Mouse (Mus musculus) lung, postnatal 25 days (tissue): Measurements from ENCODE around the gene Lrrc59.
"Not testable (repeated sequence)": the region's sequence is repeated elsewhere in the genome, so short reads cannot be mapped to it uniquely, and the experiment has no call there.

ENCODE experiments used
- DNase-seq: peaks from one replicate; pipeline ENCODE4 v3.0.0; 2022; ENCODE audit warnings: low spot score

The Lrrc59 gene

GRCm38 (mm10) chr11:94631969-94632368, 2.4 kb downstream of the Lrrc59 start:
- no peak for DNase-seq

DNA sequence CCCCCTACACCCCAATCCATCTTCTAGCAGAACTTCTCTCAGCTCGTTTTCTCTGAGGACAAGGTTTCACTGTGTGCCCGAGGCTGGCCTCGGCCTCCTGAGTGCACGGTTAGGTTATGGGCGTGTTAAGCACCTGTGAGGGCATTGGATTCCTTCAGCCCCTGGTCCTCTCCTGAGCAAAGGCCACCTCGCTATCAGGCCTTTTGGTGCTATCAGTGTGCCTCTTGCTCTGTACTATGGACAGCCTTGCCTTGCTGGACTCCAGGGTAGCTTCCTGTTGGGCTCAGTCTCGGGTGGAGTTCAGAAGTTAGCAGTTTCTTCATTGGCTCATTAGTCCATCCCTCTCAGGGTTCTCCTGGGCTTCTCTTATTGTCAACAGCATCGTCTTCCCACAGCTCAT, 3.4 kb downstream of the Lrrc59 start:
- no peak for DNase-seq

DNA sequence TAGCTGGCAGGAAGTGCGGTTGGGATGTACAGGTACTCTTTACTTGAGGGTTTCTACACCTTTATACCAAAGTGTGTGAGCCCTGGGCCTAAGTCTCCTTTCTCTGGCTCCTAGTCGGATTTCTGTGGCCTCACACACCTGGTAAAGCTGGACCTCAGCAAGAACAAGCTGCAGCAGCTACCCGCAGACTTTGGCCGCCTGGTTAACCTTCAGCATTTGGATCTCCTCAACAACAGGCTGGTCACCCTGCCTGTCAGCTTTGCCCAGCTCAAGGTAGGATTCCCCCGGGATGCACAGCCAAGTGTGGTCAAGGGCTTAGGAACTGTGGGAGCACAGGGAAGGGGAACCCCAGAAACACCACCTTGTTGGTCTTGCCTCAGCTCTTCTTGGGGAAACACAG, 4.9 kb downstream of the Lrrc59 start:
- DNase-seq = no peak

- DNase-seq = no peak
These were observed 15.1 kb downstream of the Lrrc59 start for GRCm38 (mm10) chr11:94644461-94645219.

- DNase-seq = no peak
These were observed 16.9 kb downstream of the Lrrc59 start for GRCm38 (mm10) chr11:94646457-94646856.

- not testable (repeated sequence) for DNase-seq
These were observed 21.7 kb downstream of the Lrrc59 start for GRCm38 (mm10) chr11:94651241-94651640.

DNA sequence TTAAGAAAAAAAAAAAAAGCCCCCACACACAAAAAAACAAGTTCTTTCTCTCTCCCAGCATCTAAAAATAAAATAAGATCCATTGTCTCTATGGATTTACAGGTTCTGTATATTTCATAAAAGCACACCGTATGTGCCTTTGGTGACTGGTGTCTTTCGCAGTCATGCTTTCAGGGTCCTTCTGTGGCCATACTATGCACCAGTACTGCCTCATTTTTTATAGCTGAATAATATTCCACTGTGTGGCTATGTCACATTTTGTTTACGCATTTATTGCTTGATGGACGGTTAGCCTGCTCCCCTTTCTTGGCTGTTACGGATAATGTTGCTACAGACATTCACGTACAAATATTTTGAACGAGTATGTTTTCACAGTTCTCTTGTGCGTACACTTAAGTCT, 23.4 kb downstream of the Lrrc59 start:
- DNase-seq = no peak

DNA sequence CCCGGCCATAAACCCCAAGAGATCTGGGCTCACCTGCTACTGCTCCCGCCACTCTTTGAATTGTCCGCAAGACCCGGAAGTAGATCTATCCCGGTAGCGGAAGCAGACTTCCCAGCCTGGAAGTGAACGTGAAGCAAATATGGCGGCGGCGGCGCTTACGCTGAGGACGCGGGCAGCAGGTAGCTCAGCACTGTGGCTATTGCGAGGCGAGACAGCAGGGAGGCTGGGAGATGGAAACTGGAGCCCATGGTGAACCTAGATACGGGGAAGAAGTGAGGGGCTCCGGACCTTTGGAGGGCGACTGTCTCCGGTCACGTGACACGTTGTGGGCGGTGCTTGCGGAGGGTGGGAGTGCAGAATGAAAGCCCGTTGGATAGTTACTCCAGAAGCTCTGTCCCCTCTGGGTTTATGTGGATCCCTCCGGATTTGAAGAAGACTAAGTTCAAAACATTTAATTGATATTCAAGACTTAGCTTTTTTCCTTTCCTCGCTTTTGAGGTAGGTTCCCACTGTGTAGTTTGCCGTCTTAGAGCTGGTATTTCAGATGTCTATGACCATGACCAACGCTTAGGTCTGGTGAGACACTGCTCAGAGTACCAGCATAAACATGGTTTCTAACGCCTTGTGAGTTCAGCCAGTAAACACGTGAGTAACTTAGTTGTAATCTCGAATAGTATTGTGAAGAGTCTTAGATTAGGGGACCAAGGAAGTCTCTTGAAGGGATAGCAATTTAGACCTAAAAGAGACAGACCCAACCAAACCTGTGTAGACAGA, 24.3 kb downstream of the Lrrc59 start, which contains the start of the genes Mrpl27 and Eme1:
Gene Mrpl27 (plus strand): TSS at position 105 of the 774 bp plus-strand sequence.
Gene Eme1 (minus strand): TSS at position 302 of the 774 bp plus-strand sequence.
- DNase-seq = peak; percentile 88

DNA sequence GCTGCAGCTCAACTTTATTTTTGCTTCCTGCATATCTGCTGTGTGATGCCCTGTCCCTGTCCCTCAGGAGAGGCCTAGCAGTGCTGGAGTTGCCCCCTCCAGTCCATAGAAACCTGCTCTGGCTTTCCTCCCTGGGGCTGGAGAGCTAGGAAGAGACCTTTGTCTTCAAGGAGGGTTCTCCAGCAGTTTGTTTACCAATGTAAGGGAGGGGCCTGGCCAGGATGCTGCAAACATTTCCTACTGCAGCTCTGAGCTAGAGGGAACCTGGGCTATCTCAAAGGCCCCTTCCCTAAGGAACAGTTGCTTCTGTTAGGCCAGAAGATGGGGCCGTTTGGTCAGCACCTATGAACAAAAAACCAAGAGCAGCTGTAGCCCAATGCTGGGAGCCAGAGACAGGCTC, 31.8 kb downstream of the Lrrc59 start:
- peak; percentile 16 for DNase-seq

- no peak for DNase-seq
These were observed 35.7 kb downstream of the Lrrc59 start for GRCm38 (mm10) chr11:94665281-94665680.

DNA sequence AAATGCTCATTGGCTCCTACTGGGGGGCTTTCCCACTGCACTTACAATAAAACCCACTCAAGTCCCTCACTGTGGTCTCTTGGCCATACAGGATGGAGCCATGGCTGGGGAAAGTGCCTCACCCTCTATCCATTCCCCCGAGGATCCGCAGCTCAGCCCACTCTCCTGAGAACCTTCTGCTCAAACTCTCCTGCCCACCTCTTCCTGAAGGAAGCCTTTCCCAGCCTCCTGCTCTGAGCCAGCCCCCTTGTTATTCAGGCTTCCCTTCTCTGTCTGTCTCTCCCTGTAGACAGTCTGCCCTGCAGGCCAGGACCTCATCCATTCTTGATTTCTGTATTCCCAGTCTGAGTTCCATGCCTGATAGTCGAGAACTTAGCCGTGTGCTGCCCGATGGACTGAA, 45.4 kb downstream of the Lrrc59 start:
- DNase-seq = no peak

- no peak for DNase-seq
These were observed 45.9 kb downstream of the Lrrc59 start for GRCm38 (mm10) chr11:94675446-94675845.

- no peak for DNase-seq
These were observed 46.7 kb downstream of the Lrrc59 start for GRCm38 (mm10) chr11:94676308-94676707.

DNA sequence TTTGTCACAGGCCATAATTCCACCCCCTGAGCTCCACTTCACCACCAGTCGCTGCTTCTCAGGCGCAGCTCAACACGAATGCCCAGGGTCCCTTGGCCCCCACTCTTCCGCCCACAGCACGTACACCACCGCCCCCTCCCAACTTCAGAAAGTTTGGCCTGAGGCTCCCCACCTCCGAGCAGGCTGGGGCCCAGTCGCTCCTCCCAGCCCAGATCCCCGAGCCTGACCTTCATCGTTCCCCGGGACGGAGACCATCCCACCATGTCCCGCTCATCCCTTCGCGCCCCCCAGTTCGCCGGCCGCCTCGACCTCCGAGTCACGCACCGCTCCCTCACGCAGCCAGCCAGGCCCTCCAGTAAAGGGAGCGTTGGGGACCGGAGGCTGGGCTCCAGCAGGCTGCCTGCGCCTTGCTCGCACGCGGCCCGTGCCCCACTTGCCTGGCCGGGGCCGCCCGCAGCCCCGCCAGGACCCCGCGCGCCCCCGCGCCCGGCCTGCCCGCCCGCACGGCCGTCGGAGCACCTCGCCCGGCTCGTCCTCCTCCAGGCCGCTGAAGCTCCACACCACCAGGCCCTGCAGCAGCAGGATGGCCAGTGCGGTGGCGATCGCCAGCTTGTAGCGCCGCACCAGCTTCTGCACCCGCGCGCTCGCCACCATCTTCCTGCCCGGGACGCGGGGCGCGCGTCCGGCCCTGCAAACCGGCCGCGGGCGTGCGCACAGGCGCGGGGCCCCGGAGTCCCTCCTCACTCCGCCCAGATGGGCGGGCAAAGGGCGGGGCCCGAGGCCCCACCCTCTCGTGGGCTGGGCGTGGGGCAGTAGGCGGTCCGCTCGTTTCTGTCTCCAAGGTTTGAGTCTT, 47.4 kb downstream of the Lrrc59 start, which contains the start of gene Xylt2:
Gene Xylt2 (minus strand): TSS at position 762 of the 853 bp plus-strand sequence.
- DNase-seq = peak; percentile 92

DNA sequence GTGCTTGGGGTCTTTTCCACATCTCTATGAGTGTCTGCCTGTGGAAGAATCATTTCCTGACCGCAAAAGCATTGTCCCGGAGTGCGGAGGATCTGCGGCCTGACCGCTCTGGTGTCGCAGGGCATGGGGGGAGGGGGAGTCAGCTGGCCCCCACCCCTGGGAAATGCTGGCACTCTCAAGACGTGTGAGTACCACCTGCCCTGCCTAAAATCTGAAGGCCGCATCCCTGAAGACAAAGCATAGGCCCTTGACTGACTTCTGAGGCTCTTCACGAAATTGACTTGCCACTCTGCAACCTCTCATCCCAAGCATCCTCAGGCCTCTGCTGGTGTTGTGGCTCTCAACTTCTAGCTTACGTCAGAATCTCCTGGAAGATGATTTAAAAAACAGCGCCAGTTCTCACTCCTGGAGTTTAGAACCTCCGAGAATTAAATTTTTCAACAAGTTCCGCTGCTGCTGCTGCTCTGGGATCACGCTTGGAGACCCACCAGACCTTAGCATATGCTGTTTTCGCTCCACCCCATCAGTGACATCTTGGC, 48.1 kb downstream of the Lrrc59 start:
- no peak for DNase-seq

DNA sequence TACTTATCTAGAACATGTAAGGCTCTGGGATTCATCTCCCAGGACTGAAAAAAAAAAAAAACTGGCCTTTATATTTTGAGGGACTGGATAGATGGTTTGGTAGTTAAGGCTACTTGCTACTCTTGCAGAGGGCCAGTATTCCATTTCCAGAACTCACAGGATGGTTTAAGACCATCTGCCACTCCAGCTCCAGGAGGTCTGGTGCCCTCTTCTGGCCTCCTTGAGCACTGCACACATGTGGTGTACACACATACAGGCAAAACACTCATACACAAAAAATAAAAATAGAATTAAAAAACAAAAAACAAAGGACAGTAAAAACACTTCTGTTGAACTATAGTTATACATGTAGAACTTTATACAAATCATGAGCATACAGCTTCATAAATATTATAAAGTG, 51.1 kb downstream of the Lrrc59 start:
- DNase-seq = no peak

DNA sequence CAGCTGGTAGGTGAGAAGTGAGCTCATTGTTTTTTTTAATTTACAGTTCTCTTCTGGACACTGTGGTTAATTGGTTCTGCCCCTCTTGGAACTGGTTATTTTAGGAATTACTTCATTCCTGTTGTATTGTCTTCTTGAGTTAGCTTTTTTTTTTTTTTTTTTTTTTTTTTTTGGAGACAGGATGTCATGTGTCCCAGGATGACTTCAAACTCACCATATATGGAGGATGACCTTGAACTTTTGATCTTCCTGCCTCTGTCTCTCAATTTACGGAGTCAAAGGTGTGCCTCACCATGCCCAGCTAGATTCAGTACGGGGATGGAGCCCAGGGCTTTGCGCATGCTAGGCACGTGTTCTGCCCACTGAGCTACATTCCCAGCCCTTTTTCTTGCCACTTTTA, 52.1 kb downstream of the Lrrc59 start:
- DNase-seq = no peak

GRCm38 (mm10) chr11:94682427-94682826, 52.9 kb downstream of the Lrrc59 start:
- DNase-seq = no peak

DNA sequence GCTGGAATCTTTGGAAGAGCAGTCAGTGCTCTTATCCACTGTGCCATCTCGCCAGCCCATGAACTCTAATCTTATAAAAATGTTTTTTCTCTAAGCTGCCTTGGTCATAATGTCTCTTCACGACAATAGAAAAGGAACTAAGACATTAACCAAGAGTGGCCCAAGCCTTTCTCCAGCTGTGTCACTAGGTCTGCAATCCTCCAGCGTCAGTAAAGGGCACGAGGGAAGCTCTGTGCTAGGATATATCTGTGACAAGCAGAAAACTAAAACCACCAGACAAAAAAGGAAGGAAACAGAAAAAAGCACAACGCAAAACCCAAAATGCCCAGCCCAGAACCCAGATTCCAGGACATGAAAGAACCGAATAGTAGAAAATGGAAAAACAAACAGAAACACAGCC, 57.6 kb downstream of the Lrrc59 start:
- DNase-seq = no peak

GRCm38 (mm10) chr11:94692502-94692901, 62.9 kb downstream of the Lrrc59 start:
- DNase-seq = not testable (repeated sequence)
